Mouse (Mus musculus) thymus, adult 18-20 months (tissue): ENCODE measurements around the gene Hspa4.
"Not testable (repeated sequence)": the region's sequence is repeated elsewhere in the genome, so short reads cannot be mapped to it uniquely, and the experiment has no call there.

Source experiments
- DNase-seq, 2 experiments: peaks; one replicate each; pipeline ENCODE4 v3.0.0; 2022; ENCODE audit warnings: mixed read lengths in 2 of 2

Hspa4 gene

DNA sequence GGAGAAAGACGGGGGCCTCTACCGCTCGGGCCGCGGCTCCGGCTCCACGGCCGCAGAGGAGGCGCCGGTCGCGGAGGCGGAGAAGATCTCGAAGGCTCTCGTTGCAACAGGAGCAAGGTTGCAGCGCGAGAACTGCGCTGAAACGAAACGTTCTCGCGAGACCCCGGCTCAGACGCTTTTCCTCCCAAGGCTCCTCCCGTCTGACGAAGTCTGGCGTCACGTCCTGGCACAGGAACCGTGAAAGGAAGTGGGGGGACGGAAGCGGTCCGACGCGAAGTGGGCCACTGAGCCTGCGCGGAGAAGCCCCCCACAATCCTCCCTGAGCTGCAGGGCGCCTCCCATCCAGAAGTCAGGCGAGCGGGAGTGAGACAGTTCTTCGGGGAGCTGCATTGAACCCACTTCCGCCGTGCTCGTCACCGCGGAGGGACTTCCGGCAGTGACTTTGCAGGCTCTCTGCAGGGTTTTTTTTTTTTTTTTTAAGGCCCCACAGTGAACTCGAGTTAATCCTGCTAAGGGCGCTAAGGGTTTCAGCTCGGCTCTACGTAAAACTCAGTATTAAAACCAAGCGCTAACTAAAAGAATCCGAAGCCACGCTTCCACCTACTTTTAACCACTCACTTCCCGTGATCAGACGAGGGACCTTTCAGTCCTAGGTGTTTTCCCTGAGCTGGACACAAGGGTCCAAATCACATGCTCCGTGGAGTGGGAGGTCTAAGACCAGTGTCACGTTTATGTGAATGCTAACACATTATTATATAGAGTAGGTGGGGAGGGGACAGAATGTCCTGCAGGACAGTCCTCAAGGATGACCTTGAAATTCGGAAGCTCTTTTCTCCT, at the start of gene Hspa4:
Gene Hspa4, minus strand, starts transcription at position 128 of the 837 bp plus-strand sequence.
- peak; percentile 98 to 99 for DNase-seq

DNA sequence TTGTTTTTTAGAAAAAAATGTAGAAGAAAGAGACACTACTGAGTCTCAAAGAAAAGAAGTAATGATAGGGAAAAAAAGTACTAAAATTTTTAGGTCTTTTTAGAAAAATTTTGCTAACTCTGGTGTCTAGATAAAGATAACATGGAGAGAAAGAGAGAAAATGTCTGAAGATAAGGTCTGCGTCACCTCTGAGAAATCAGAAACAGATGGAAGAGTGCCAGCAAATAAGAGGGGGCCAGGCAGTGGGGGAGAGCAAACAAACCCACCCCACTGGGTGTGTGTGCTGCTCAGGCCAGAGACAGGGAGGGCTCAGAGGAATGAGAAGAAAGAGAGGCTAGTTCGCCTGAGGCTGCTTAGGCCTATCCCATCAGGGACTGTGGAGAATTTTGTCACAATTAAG, 45.5 kb upstream of the Hspa4 start:
- DNase-seq, result no peak

DNA sequence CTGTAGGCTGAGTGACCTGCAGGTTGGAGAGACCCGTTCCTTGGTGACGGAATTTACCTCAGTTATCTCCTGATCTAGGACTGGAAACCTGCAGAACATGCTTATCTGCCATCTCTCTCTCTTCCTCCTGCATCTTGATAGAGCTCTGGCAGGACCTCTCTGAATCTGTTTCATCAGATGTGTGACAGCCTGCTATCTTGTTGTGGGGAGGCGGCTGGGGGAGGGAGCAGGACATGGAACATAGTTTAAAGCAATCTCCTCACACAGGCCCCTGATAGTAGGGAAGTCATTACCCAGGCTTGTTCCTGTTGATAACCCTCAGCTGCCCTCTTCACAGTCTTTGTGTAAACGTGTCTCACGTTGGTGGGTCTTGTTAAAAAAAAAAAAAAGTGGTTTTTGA, 45.1 kb upstream of the Hspa4 start:
- DNase-seq, result peak in 1 of 2 experiments; percentile 28

DNA sequence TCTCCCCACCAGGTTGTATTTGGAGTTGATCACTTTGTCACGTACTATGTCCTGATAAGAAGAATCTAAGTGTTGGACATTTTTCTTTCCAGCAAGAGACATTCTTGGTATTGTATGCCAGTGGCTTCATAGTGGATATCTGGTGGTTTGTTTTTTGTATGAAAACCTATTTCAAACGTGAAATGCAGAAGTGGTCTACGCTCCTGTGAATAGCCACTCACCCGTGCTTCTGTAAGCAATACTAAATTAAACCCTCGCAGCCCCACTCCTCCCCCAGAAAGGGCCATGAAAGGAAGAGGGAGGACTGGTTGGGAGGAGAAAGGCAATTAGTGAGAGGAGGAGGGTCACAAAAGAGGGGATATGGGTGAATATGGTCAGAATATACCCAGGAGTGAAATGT, 42.5 kb upstream of the Hspa4 start:
- no peak for DNase-seq

DNA sequence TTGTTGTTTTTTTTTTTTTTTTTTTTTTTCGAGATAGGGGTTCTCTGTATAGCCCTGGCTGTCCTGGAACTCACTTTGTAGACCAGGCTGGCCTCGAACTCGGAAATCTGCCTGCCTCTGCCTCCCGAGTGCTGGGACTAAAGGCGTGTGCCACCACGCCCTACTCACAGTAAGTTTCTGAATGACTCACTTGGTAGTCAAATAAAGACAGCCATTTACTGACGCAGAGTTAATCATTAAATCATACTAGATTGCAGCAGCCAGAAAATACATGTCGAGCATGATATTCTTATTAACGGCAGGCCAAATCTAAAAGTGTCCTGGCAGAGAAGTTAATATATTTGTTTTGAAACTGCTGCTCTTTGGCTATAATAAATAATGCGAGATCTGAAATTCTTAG, 40.8 kb upstream of the Hspa4 start:
- not testable (repeated sequence) for DNase-seq

DNA sequence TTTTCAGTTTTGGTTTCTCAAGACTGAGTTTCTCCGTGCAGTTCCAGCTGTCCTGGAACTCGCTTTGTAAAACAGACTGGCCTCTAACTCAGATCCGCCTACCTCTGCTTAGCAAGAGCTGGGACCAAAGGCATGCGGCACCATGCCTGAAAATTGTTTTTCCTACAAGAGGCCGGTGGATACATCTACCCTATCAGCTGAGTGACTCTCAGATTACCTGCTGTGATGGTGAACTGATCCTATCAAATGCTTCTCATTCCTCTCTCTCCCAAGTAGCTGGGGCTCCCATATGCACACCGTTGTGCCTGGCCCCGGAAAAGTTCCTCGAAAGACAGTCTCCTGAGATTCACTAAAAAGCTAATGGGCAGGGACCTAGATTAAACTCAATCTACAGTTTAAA, 37.4 kb upstream of the Hspa4 start:
- DNase-seq, result no peak

DNA sequence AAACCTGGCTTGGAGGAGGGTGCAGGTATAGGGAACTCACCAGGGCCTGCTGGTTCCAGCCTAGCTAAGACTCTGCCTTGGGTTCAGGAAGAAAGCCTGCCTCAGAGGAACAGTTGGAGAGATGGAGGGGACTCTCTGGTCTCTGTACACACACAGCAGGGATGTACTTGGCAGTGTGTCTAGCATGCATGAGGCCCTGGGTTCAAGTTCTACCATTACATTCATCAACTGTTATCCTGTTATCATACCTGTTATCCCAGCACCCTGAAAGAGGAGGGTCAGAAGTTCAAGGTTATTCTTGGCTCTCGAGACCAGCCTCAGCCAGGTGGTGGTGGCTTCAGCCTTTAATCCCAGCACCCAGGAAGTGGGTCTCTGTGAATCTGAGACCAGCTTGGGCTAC, 36.7 kb upstream of the Hspa4 start:
- DNase-seq, result no peak

DNA sequence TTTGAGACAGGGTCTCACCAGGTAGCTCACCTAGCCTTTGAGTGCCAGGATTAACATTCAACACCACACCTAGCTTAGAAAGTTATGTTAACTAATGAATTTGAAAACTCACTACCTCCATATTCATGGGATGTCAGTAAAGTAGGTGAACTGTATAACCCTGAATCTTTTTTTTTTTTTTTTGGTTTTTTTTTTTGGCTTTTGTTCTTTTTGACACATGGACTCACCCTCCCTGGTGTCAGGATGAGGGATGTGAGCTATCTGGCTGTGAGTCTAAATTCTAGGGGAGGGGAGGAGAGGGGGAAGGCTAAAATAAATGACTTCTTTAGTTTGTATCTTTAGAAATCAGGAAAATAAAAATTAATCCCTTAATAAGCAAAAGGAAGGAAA, 35.9 kb upstream of the Hspa4 start:
- no peak for DNase-seq

DNA sequence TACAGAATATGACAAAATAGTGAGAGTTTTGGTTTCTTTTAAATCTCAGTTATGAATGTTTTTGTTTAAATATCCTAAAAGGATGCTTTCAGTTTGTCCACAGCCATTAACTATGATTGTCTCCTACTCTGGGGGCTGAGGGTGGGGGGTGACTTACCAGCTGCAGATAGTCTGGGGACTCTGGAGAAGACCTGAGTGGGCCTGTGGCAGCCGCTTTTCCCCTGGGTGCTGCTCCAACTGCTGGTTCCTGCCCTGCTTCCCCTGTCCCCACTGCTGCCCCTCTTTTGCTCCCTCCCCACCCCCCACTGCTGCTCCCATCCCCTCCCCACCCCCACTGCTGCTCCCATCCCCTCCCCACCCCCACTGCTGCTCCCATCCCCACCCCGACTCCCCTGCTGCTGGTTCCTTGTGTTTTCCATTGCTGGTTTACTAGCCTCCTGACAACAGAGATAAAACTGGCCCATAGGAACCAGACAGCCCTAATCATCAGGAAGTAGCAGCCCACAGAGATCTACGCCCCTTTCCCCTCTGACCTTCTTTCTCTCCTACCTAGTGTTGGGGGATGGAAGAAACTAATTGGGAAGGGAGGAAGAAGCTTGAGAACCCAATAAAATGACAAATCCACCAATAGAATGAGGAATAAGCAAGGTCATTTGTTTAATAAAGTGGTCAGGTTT, 35.4 kb upstream of the Hspa4 start:
- no peak for DNase-seq

DNA sequence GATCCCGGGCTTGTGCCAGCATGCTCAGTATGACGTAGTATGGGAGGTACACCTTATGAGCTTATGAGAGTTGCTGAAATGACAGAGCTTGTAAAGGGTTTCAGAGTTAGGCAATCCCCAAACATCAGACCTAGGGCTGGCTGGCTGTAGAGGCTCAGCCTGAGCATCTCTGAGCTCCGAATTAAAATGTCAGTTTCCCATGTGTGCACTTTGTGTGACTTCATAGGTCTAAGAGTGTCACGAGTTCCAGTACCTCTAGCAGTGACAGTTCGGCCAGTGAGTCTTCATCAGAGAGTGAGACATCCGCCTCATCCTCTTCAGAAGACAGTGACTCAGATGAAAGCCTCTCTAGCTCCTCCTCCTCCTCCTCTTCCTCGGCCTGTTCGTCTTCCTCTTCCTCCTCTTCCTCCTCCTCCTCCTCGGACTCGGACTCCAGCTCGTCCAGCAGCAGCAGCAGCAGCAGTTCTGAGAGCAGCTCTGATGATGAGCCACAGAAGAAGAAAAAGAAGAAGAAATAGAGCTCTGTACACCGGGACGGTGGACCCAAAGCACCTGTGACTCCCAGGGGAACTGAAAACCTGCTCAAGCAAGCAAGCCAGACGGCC, 31.9 kb upstream of the Hspa4 start:
- DNase-seq, result no peak

DNA sequence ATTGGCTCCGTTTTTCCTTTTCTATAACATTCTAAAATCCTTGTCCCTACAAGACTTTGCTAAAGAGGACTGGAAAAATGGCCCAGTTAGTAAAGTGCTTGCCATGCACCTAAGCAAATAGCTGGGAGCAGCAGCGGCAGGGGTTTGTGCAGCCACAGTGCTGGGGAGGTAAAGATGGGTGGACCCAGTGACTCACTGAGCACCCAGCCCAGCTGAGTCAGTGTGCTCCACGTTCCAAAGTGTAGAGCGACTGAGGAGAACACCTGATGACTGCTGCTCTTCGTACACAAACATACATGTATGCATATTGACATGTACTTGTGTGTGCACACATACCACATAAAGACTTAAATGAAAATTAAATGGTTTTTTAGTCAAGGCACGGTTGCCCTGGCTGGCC, 30.9 kb upstream of the Hspa4 start:
- no peak for DNase-seq

DNA sequence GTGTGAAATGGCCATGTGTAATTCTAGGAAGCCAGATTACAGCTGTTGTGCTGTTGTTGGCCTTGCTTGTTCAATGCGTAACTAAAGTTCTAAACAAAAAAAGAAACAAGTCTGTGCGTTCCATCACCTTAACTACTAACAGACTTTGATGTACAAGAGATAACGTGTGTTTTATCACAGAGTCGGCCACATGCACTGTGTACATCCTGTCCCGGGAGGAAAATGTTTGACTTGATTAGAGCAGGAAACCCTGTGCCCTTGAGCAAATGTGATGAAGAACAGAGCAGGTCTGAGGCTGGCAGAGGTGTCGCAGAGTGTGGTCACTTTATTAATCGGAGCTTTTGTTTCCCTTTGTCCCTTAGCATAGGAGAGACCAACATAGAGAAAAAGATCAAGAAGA, 30.1 kb upstream of the Hspa4 start:
- no peak for DNase-seq

DNA sequence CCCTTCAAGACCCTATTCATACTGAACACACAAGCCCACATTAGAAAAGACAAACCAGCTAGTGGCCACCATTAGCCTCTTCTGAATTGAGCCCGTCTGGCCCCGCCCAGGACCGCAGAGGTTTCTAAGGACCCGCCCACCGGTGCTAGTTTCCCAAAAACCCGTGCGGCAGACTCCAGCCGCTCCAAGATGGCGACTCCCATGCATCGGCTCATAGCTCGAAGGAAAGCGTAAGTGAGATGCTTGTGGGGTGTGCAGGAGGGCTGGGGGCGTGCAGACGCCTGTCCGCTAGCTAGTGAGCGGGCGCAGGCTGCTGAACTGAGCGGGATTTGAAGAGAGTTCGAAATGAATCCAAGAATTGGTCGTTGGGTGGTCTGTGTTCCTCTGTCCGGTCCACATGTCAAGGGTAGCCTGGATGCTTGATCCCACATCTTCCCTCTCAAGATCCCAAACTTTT, 24.3 kb upstream of the Hspa4 start, which contains the start of gene Zcchc10:
Gene Zcchc10, plus strand, starts transcription at position 168 of the 457 bp plus-strand sequence.
- DNase-seq, result peak; percentile 70 to 71

DNA sequence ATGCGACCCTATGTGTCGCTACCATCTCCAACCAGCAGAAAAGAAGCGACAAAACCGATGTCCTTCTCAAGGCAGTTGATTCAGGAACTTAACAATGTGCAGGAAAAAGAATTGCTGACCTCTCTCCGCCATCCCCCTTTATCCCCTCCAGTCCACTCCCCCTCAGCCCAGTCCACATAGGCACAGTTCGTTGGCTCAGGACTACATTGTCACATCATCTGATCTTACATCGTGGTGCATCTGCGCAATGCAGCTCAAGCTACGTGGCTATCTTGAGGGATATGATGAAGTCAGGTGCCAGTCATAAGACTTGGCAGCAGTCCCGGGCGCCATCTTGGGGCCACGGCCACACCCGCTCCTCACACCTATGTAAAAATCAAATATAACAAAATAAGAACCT, 19.6 kb upstream of the Hspa4 start:
- not testable (repeated sequence) for DNase-seq

DNA sequence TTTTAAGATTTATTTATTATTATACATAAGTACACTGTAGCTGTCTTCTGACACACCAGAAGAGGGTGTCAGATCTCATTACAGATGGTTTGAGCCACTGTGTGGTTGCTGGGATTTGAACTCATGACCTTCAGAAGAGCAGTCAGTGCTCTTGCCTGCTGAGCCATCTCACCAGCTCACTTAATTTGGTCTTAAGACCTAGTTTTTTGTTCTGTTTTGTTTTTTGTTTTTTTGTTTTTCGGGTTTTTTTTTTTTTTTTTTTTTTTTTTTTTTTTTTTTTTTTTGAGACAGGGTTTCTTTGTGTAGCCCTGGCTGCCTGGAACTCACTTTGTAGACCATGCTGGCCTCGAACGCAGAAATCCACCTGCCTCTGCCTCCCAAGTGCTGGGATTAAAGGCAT, 18.3 kb upstream of the Hspa4 start:
- not testable (repeated sequence) for DNase-seq

DNA sequence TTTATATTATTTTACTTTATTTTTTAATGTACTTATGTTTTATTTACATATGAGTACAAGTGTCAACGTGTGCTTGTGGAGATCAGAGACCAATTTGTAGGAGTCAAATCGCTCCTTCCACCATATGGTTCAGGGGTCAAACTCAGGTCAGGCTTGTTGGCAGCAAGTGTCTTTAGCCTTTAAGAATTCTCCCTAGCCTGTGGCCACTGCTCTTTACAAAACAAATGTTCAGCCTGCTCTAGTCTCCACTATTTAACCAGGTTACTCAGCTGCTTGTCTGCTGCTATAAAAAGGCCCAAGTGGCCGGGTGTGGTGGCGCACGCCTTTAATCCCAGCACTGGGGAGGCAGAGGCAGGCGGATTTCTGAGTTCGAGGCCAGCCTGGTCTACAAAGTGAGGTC, 17.8 kb upstream of the Hspa4 start:
- DNase-seq, result no peak

DNA sequence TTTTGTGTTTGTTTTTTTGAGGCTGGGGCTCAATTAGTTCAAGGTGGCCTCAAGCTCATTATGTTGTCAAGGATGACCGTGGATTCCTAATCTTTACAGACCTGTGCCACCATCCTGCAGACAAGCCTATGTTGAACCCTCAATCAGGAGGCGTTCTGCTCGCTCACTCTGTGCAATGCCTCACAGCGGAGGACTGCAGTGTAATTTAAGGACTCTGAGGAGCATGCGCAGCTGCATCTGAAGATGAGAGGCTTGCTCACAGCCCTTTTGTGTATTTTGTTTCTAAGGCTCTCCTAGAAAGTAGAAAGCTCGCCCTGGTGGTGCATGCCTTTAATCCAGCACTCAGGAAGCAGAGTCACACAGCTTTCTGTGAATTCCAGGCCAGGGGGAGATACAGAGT, 16.7 kb upstream of the Hspa4 start:
- no peak for DNase-seq

DNA sequence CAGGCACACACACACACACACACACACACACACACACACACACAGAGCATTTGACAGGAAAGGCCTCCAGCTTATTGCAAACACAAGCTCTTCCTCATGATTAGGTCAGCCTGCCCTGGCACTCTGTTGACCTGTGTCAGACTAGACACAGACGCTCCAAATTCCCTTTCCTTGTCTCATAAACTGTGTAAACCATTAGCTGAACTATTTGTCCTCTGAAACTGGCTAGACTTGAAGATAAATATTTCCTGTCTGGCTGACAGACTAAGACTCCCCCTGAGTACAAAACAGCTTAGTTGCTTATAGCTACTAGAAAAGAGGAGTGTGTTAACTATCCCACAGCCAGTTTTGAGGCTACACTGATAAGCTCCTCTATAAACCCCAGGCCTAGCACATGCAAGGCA, 14.5 kb upstream of the Hspa4 start:
- no peak for DNase-seq

DNA sequence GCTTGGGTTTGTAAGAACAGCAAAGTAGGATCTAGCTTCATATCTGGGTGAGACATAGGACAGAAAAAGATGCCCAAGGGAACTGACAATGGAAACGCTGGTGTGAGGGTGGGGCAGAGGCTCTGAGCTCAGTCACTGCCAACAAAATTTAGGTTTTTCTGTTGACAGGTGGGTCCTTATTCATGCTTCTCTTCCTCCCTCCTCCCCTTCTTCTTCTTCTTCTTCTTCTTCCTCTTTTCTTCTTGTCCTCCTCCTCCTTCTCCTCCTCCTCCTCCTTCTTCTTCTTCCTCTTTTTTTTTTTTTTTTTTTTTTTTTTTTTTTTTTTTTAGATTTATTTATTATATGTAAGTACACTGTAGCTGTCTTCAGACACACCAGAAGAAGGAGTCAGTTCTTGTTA, 12.6 kb upstream of the Hspa4 start:
- DNase-seq, result not testable (repeated sequence)

DNA sequence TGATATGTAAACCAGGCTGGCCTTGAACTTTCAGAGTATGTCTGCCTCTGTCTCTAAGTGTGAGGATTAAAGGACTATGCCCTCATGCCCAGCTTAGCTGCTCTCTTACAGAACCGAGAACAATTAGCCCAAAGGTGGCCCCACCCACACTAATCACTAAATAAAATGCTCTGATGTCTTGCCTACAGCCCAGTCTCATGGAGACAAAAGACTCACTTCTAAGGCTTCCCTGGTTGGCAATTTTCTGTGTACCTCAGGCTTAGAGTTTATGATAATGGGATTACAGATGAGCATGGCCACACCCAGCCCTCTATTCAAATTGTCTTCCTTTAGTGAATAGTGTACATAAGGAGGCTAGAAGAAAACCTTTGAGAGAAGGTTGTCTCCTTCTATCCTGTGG, 11.1 kb upstream of the Hspa4 start:
- no peak for DNase-seq

DNA sequence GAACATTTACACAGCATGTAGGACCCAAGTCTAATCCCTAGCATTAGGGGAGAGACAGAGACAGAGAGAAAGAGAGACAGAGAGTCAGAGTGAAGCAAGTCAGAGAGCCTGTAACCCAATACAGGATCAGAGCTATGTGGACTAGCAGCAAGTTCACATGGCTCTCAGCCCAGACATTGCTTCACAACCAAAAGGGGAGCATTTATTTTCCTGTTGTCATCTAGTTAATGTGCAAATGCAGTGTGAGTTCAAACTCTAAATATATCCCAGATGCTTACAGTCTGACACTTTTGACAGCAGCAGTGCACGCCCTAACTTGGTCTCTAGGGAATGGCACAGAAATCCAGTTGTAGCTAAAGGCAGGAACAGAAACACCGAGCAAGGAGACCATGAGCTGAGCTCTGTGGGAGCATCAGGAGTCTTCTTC, 8.6 kb upstream of the Hspa4 start:
- DNase-seq, result no peak

DNA sequence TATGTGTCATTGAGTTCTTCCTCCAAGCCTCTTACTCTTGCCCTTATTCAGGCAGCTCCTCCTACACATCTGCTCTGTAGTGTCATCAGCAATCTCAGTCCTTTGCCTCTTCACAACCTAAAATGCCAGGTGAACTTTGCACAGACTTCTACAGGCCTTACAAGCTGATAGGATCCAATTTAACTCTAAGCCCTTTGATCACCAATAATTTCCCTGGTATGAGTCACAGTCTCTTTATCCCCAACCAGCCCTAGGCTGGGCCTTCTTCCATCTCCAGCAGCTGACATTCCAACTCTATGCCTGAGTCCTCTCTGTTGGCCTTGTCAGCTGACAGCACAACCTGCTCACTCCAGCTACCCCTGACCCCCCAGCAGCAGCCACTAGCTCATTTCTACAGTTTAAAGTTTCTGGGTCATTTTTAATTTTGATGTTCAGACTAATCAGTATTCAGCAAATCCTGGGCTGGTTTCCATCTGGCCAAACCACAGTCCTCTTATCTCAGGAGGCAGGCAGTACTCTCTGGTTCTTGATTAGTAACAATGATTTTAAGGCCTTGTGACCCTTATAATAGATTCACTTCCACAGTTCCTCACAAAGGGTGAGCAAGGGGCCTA, 8.1 kb upstream of the Hspa4 start:
- no peak for DNase-seq

DNA sequence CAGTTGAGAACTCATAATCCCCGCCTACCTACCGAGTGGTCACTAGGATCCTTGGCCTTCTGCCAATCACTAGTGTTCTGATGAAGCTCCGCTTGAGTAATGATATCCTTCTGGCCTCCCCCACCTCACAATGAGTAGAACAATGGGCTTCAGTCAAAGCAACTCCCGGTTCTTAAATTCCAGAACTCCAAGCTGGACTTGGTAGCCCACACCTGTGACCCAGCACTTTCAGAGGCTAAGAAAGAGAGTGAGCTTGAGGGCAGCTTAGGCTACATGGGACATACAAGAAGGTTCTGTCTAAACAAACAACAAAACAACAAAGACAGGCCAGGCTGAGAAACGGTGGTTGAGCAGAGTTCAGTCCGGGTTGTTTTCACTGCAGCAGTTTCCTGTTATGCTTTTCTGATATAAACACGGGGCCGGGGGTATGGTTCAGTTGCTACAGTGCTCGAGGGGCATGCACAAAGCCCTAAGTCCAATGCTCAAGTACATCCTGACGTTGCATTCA, 7.4 kb upstream of the Hspa4 start:
- no peak for DNase-seq
